Comparison of ENCODE assay signal across 8 mouse cellular contexts in genomic region chr10:128081807-128082476, GRCm38 (mm10). TPM values are rescaled to one million over a fixed set of nuclear protein-coding genes. Genes with fewer than 3 reads are reported as not detected.
DNase-seq lines count a peak whose midpoint lies in the region; ATAC-seq and TF ChIP-seq lines count a peak whose summit lies in the region.

No protein-coding gene starts in this region.

- ATAC-seq in embryonic facial prominence, embryonic 11.5 days (replicated peaks; ENCODE audit: insufficient number of reproducible peaks, low FRiP score, low TSS enrichment, low read depth) = no peak
- no peak for ATAC-seq in intestine, embryonic 16.5 days
- no peak for ATAC-seq in neural tube, embryonic 15.5 days (ENCODE audit: low FRiP score)

- no peaks in the 10 kb centered on the region for H3K9me3 ChIP-seq in embryonic facial prominence, embryonic 11.5 days (replicated peaks; ENCODE audit: control insufficient read depth, low read length)
- H3K9me3 ChIP-seq in intestine, embryonic 16.5 days (ENCODE audit: control insufficient read depth, low read length) = no peaks in the 10 kb centered on the region
- no peaks in the 10 kb centered on the region for H3K9me3 ChIP-seq in neural tube, embryonic 15.5 days (replicated peaks)

- no peaks in the 10 kb centered on the region for H3K4me1 ChIP-seq in embryonic facial prominence, embryonic 11.5 days (ENCODE audit: control insufficient read depth, insufficient read depth, low read length)
- peaks cover 8% of the 10 kb centered on the region for H3K4me1 ChIP-seq in intestine, embryonic 16.5 days (ENCODE audit: control insufficient read depth, insufficient read depth, low read length)
- H3K4me1 ChIP-seq in neural tube, embryonic 15.5 days = peaks cover 33% of the 10 kb centered on the region

- H3K9ac ChIP-seq in embryonic facial prominence, embryonic 11.5 days (replicated peaks; ENCODE audit: low read length) = no peak overlapping the region
- peak overlapping the region; percentile 79 for H3K9ac ChIP-seq in intestine, embryonic 16.5 days (ENCODE audit: low read depth, low read length)
- peak overlapping the region; percentile 65 for H3K9ac ChIP-seq in neural tube, embryonic 15.5 days (replicated peaks)

- peak overlapping the region; percentile 99 for H3K27ac ChIP-seq in layer of hippocampus, adult 2 months
- H3K27ac ChIP-seq in embryonic facial prominence, embryonic 11.5 days (replicated peaks; ENCODE audit: low read depth, low read length) = no peak overlapping the region
- 0 out of 2 replicates have a peak overlapping the region, but pooled peaks have one; percentile 24 for H3K27ac ChIP-seq in intestine, embryonic 16.5 days (ENCODE audit: low read length)
- H3K27ac ChIP-seq in neural tube, embryonic 15.5 days (replicated peaks) = peak overlapping the region; percentile 90

- H3K36me3 ChIP-seq in embryonic facial prominence, embryonic 11.5 days (replicated peaks; ENCODE audit: control insufficient read depth, insufficient read depth, low read depth, low read length) = peaks cover 3% of the 10 kb centered on the region; the same call in 1 of the 2 replicates
- peaks cover 11% of the 10 kb centered on the region; the same call in 1 of the 2 replicates for H3K36me3 ChIP-seq in intestine, embryonic 16.5 days (ENCODE audit: control insufficient read depth, insufficient read depth, low read length)
- H3K36me3 ChIP-seq in neural tube, embryonic 15.5 days = peaks cover 34% of the 10 kb centered on the region

- DNase-seq in layer of hippocampus, adult 2 months (ENCODE audit: low spot score in 2 of 2) = no peak
- DNase-seq in layer of hippocampus, adult 11-12 months (ENCODE audit: low spot score) = no peak
- no peak for DNase-seq in embryonic facial prominence, embryonic 11.5 days (ENCODE audit: low spot score)
- no peak for DNase-seq in spleen, adult 12 weeks (ENCODE audit: low spot score)
- no peak for DNase-seq in embryo, embryonic 10 days (ENCODE audit: low spot score)
- no peak for DNase-seq in retina, embryonic 14.5 days (ENCODE audit: low spot score)

- H3K4me3 ChIP-seq in layer of hippocampus, adult 2 months = peak overlapping the region; percentile 85
- H3K4me3 ChIP-seq in embryonic facial prominence, embryonic 11.5 days (ENCODE audit: low read depth, low read length) = peak overlapping the region; percentile 91
- H3K4me3 ChIP-seq in intestine, embryonic 16.5 days (ENCODE audit: low read length) = peak overlapping the region; percentile 81
- H3K4me3 ChIP-seq in neural tube, embryonic 15.5 days (replicated peaks) = peak overlapping the region; percentile 60

- TF ChIP-seq CTCF in layer of hippocampus, adult 2 months (conservative IDR thresholded peaks at IDR 0.05) = no peak

- WGBS in embryonic facial prominence, embryonic 11.5 days = 68% methylated on average over 6 of the region's 6 CpGs
- WGBS in intestine, embryonic 16.5 days = 51% methylated on average over 6 of the region's 6 CpGs
- WGBS in neural tube, embryonic 15.5 days = 70% methylated on average over 6 of the region's 6 CpGs

- peak overlapping the region; percentile 59 for H3K4me2 ChIP-seq in embryonic facial prominence, embryonic 11.5 days (ENCODE audit: low read depth, low read length)
- H3K4me2 ChIP-seq in intestine, embryonic 16.5 days (ENCODE audit: low read depth, low read length) = peak overlapping the region; percentile 79
- H3K4me2 ChIP-seq in neural tube, embryonic 15.5 days = peak overlapping the region; percentile 62

- no peaks in the 10 kb centered on the region for H3K27me3 ChIP-seq in embryonic facial prominence, embryonic 11.5 days (ENCODE audit: control insufficient read depth, insufficient read depth, low read length)
- H3K27me3 ChIP-seq in intestine, embryonic 16.5 days (replicated peaks; ENCODE audit: control insufficient read depth, insufficient read depth, low read length) = no peaks in the 10 kb centered on the region
- H3K27me3 ChIP-seq in neural tube, embryonic 15.5 days (replicated peaks) = no peaks in the 10 kb centered on the region

RNA-seq across cellular contexts. Expression of gene Atp5b, which starts 1.1 kb away (rescaled TPM):
- total RNA-seq in layer of hippocampus, adult 2 months (2021) = 1,000 to 10,000 TPM; 1,635 to 1,673 TPM
- 2,412 and 2,488 TPM in 2 replicates for polyA plus RNA-seq in embryonic facial prominence, embryonic 11.5 days (2014; fragmentation: Nextera tagmentation; extraction: Ambion mirVana)
- 3,551 and 3,599 TPM in 2 replicates for polyA plus RNA-seq in intestine, embryonic 16.5 days (2015; fragmentation: Nextera tagmentation; extraction: Ambion mirVana)
- polyA plus RNA-seq in neural tube, embryonic 15.5 days (2015; fragmentation: Nextera tagmentation; extraction: Ambion mirVana) = 2,338 and 2,396 TPM in 2 replicates

RNA-seq across cellular contexts. Expression of gene Baz2a, which starts 9.4 kb away (rescaled TPM):
- total RNA-seq in layer of hippocampus, adult 2 months (2021) = 10 to 100 TPM; 42.8 to 45.5 TPM
- 14.0 and 14.2 TPM in 2 replicates for polyA plus RNA-seq in embryonic facial prominence, embryonic 11.5 days (2014; fragmentation: Nextera tagmentation; extraction: Ambion mirVana)
- polyA plus RNA-seq in intestine, embryonic 16.5 days (2015; fragmentation: Nextera tagmentation; extraction: Ambion mirVana) = 9.6 and 10.1 TPM in 2 replicates
- 7.4 and 8.9 TPM in 2 replicates for polyA plus RNA-seq in neural tube, embryonic 15.5 days (2015; fragmentation: Nextera tagmentation; extraction: Ambion mirVana)

RNA-seq across cellular contexts. Expression of gene Ptges3, which starts 23.2 kb away (rescaled TPM):
- 100 to 1,000 TPM; 135 to 142 TPM for total RNA-seq in layer of hippocampus, adult 2 months (2021)
- polyA plus RNA-seq in embryonic facial prominence, embryonic 11.5 days (2014; fragmentation: Nextera tagmentation; extraction: Ambion mirVana) = 641 and 733 TPM in 2 replicates
- 371 and 401 TPM in 2 replicates for polyA plus RNA-seq in intestine, embryonic 16.5 days (2015; fragmentation: Nextera tagmentation; extraction: Ambion mirVana)
- polyA plus RNA-seq in neural tube, embryonic 15.5 days (2015; fragmentation: Nextera tagmentation; extraction: Ambion mirVana) = 394 and 409 TPM in 2 replicates

RNA-seq across cellular contexts. Expression of gene Naca, which starts 46.6 kb away (rescaled TPM):
- total RNA-seq in layer of hippocampus, adult 2 months (2021) = 100 to 1,000 TPM; 333 to 336 TPM
- polyA plus RNA-seq in embryonic facial prominence, embryonic 11.5 days (2014; fragmentation: Nextera tagmentation; extraction: Ambion mirVana) = 1,020 and 1,060 TPM in 2 replicates
- polyA plus RNA-seq in intestine, embryonic 16.5 days (2015; fragmentation: Nextera tagmentation; extraction: Ambion mirVana) = 686 and 732 TPM in 2 replicates
- 484 and 547 TPM in 2 replicates for polyA plus RNA-seq in neural tube, embryonic 15.5 days (2015; fragmentation: Nextera tagmentation; extraction: Ambion mirVana)
